Mouse (Mus musculus): ENCODE data around the gene Dmxl2.

GRCm38 (mm10) chr9:54329201-54329600 lies 172.2 kb downstream of the Dmxl2 start:
- no peak for TF ChIP-seq CTCF (conservative IDR thresholded peaks at IDR 0.05; ENCODE audit: low read length)
- TF ChIP-seq POU5F1 (IDR thresholded peaks at IDR 0.05; ENCODE audit: borderline replicate concordance, low read length): no peak
- no peak for TF ChIP-seq NANOG (IDR thresholded peaks at IDR 0.05; ENCODE audit: borderline replicate concordance, low read length)

Measured in E14TG2a.4 (cell line).